Mouse (Mus musculus): ENCODE data around the gene Srrm4.

The Srrm4 gene

DNA sequence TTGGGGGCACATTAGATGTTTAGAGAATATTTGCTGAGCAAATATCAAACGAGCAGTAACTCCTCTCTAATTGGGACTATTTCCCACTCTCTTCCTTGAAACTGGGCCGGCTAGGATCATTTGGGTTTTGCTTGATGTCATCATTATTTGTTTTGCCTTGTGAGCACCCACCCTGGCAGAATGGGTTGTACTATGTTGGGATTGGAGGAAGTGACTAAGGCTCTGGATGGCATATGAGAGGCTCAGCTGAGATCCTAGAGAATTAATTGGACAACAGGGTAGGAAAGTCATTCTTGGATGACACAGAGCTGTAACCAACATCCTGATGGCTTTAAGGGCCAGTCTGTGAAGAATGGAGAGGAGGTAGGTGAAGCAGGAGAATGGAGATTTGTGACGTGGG lies 185.1 kb downstream of the Srrm4 start:
- no peak for DNase-seq (ENCODE audit: low read depth, low spot score)

GRCm38 (mm10) chr5:116405934-116406333 lies 185.7 kb downstream of the Srrm4 start:
- no peak for DNase-seq (ENCODE audit: low read depth, low spot score)

GRCm38 (mm10) chr5:116404063-116404462 lies 187.6 kb downstream of the Srrm4 start:
- no peak for DNase-seq (ENCODE audit: low read depth, low spot score)

GRCm38 (mm10) chr5:116400801-116401200 lies 190.8 kb downstream of the Srrm4 start:
- no peak for DNase-seq (ENCODE audit: low read depth, low spot score)

GRCm38 (mm10) chr5:116400042-116400730 lies 191.4 kb downstream of the Srrm4 start:
- no peak for DNase-seq (ENCODE audit: low read depth, low spot score)

GRCm38 (mm10) chr5:116396104-116396503 lies 195.5 kb downstream of the Srrm4 start:
- DNase-seq (ENCODE audit: low read depth, low spot score) = no peak

DNA sequence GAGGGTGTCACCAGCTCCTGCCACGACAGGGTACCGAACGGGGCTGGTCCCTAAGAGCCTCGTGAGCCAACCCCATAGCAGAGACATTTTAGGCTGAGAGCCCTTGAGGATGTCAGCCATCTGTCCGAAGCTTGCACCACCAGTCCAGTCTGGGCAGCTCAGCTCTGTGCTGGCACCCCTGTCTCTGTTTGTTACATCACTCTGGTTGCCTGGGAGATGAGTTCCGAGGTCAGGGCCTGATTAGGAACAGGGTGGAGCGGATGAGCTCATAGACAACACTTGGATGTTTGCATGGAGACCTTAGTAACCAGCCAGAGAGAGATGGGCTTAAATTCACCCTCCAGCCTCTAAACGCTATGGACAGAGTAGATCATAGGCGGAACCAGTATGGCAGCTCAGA lies 199.0 kb downstream of the Srrm4 start:
- DNase-seq (ENCODE audit: low read depth, low spot score) = no peak

DNA sequence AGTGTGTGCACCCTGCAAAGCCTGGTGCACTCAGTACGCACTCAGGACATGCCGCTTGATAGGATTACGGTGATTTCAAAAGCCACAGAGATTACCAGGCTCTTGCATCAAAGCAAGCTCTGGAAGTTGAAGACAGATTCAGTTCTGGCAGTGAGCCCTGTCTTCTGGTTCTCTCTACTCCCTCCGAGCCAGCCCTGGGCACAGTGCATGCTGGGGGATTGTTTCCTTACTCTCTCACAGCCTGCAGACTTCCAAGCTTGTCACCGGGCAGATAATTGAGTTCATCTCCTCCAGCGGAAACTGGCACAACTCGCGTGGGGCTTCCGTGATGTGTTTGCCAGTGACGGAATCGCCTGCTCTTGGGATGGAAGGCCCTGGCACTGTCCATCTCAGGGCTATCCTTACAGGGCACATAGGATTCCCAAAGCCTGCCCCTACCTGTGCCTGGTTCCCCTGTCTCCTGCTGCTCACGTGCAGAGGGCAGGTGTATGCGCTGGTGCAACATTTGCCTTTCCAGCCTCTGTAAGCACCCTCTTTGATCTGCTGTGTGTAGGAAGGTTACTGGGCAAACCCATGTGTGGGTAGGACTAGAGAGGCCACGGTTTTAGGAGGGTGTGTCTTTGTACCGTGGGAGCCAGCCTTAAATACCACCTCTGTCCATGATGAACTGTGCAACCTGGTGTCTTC lies 201.6 kb downstream of the Srrm4 start:
- no peak for DNase-seq (ENCODE audit: low read depth, low spot score)

GRCm38 (mm10) chr5:116389321-116389720 lies 202.3 kb downstream of the Srrm4 start:
- DNase-seq (ENCODE audit: low read depth, low spot score) = no peak
